Mouse (Mus musculus) thymus, postnatal 25 days (tissue): ENCODE data around the gene Smad1.

ENCODE experiments used
- DNase-seq: peaks from one replicate; pipeline ENCODE4 v3.0.0; 2022

Gene Smad1

DNA sequence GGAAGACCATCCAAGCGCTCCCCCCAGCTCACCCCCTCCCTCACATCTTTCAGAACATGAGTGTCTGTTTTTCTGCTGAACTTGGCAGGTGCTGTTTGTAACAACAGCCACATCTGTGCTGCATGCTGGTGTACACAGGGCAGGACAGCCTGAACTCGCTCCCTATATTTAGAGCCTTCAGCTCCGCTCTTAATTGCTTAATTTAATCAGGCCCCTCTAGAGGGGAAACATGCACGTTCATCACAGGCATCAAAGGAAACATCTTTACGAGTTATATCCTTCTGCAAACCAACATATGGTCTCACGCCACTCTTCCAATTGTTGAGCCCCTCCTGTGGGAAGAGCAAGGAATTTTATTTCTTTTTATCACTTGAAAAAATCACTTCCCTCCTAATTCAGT is 17.5 kb downstream of the Smad1 start:
- no peak for DNase-seq

DNA sequence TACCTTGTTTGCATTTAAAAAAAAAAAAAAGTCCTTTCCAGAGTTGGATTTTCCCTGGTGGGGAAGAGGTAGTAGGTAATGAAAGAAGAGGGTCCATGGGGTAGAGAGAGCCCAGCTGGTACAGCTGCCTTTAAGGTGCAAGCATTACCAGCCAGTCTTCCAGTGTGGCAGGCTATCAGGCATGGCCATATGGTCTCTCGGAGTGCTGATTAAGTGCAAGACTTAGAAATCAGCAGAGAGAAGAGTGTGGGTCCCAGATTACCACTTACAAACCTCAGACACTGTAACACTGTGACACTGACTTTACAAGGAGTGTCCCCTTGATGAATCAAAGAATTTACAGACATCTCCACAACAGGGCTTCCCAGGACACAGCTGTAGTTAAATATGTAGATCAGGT is 18.9 kb downstream of the Smad1 start:
- DNase-seq: no peak

DNA sequence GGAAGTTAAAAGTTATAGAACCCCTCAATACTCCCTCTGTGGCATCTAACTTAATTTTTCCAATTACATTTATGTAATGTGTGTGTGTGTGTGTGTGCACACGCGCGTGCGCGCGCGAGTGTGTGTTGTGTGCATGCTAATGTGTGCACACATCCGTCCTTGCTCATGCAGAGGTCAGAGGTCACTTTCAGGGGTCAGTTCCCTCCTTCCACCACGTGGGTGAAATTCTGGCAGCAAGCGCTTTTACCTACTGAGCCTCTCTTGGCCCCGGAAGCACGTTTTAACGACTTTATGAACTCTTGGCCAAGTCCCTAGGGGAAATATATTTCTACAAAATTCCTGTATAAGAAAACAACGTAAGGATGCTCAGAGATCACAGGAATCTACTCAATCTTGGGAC is 19.3 kb downstream of the Smad1 start:
- no peak for DNase-seq

DNA sequence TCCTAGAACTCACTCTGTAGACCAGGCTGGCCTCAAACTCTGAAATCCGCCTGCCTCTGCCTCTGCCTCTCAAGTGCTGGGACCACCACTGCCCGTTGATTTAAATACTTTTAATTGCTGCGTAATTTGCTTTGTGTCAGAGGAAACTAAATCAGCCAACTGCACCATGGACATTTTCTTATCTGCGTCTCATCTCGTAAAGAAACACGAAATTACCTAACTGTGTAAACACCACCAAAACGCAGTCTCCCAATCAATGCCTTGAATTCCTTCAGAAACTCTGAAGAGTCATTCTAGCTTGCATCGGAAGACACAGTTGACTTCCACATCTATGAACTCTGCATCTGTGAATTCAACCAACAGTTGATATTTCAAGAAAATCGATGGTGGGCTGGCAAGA is 22.7 kb downstream of the Smad1 start:
- DNase-seq: no peak

DNA sequence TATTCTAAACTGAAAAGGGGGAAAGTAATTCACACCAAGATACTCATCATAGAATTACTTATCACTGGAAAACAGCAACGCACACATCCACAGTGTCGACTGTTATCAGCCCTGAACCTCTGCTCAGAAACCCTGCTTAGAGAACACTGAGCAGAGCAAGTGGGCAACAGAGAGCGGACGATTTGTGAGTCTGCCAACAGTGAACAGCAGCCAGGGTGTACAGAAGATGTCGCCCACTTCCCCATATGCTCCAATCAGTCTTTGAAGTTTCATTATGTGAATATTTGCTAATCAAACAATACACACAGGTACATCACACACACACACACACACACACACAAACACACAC is 23.6 kb downstream of the Smad1 start:
- no peak for DNase-seq

DNA sequence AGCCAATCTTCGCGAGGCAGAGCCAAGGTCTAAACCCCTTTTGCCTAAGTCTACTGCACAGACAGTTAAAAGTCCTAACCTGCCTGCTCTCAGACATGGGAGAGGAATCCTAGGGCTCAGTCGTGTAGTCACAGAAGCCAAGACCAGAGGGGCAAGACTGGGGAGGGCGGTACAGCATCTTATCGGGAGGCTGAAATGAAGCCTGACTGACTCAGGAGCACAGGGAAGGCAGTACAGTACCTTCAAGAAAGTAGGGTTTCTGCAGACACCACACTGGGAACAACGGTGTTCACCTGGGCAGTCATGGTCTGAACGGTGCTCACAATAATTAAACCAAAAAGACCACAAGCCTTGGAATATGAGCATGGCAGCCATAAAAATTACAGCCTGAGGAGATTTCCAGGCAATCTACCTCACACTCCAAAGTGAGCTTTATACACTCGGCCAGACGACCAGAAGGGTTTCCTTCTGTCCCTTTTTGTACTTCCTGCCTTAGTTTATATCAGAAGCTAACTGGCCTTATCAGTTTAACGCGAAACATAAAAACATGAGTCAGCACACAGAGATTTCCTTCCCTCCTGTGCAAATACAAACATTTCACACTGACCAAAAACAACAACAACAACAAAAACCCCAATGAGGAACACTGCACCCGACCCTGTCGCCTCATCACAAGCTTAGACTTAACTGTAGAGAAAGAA is 24.1 kb downstream of the Smad1 start:
- no peak for DNase-seq

DNA sequence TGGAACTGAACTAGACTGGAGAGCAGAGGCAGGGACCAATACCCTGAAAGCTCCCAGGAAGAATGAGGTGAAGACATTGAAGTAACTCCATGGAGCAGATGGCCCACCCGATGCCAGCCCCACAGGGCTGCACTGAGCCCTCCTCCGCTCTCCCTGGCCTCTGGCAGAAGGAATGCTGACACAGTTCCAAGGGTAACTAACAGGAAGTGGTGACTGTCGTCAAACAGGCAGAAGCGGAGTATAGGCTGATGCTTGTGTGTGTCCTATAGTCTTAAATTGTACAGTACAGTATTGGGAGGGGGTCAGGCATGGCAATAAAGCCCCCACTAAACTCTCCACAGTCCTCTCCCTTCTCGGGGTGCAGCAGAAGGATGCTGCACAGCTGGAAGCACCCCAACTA is 24.9 kb downstream of the Smad1 start:
- DNase-seq: no peak

DNA sequence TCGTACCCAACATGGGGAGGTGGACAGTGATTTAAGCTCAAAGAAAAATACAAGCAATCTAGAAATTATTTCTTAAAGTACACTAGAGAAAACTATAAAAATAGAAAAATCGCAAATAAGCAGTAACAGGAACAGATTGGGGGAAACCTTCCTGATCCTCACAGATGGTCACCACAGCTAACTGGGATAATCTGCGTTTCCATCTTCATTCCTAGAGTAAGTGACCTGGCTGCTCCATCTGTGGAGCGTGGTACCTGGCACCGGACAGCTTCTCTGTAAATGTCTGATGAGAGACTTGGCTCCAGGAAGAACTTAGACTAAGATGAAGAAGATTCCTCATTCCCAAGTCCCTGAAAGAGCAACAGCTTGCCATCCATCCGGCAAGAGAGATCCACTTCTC is 25.8 kb downstream of the Smad1 start:
- DNase-seq: no peak

DNA sequence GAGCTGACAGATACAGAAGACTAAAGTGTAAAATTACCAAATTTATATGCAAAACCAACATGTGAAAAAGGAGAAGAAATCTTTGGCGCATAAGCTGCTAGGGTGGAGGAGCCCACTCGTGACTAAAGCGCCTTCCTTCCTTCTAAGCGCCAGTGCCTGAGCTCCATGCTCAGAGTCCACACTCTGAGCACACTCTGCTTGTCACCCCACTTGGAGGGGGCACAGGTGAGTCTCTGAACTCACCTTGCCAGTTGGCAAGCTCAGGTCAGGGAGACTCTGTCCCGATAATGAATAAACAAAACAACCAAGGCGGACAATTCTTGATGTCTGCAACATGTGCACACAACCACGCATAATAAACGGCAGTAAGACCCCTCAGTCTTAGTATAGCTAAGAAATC is 26.4 kb downstream of the Smad1 start:
- no peak for DNase-seq

DNA sequence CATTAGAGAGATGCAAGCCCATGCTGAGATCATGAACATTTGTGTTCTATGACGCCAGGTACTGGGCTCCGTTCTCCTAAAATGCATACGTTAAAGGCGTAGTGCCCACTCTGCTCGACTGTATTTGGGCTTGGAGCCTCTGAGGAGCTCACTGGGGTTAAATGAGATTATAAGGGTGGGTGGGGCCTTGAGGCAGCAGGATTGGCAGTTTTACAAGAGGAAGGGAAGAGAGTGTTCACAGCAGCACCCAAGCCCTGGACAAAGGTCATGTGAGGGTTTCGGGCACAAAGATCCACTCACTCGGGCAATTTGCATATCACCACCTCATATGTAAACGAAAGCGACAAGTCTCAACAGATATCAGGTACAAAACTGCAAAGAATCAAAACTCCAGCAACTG is 26.8 kb downstream of the Smad1 start:
- no peak for DNase-seq

DNA sequence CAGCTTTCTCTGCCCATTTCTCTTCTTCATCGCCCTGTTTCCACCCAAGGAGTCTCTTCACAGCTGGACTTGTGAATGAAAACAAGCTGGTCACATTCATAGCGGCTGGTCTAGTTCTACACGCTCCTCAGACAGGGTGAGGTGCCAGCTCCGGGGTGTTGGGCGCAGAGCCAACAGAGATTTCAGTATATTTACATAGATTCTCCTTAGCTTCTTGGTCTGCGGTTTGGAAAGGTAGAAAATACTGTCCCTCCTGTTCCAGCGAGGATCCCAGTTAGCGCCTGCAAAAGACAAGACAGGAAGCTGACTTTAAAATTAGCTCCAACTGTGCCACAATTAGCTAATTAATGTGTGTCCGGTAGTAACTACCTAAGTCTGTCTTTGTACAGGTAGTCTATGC is 27.2 kb downstream of the Smad1 start:
- DNase-seq: no peak

DNA sequence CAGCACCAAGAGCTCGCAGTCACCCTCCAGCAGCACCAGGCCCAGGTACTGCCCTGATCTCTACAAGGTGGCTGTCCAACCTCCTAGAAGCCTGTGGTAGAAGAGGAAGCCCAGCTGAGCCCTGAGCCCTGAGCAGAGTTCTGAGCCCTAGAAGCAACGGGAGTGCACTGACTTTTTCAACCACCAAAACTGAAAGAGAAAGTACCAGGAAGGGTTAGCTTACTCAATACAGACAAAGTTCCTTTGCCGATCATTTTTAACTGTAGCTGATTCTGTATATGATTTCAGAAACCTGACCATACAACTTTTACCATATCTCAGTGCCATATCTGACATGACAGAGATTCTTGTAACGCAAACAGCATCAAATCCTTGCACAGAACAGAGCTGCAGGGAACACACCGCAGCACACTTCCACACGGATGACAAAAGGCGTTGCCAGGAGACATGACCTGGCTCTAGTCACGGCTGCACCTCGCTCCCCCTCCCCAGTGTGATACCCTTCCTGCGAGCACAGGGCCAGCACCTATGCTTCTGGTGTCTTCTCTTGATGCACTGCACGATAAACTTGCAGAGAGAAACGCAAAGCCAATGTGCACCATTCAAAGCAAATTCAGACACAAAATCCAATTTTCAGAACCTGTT is 28.6 kb downstream of the Smad1 start:
- DNase-seq: no peak

DNA sequence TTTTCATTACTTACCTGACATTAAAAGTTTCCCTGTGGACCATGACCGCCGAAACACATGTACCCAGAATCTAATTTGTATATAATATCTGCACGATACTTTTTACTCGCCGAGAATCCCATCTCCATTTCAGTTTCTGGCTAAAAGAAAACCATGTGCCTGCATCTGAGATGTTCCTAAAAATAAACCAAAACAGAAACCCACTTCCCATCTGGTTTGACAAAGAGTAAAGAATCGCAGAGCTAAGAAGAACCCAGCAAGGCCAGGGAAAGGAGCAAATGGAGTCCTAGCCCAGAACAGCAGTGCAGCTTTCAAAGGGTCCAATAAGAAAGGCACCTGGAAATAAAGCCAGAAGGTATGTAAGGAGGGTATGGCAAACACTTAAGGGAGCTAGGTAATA is 30.2 kb downstream of the Smad1 start:
- no peak for DNase-seq

DNA sequence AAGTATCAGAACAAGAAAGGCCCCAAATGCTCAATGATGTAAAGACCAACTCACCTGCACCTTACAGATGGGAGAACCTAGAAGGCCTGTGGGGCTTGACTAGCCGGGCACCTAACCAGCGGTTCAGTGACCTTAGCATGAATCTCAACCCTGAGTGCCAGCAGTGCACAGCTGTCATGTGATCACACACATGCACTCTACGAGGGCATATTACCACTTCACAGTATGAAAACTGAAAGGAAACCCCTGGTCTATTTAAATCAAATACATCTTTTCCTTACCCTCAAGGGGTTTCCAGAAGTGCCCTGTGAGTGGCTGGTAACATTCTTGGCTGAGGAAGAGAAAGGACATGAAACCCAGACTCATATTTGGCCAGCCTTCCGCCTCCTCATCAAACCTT is 31.4 kb downstream of the Smad1 start:
- DNase-seq: no peak

DNA sequence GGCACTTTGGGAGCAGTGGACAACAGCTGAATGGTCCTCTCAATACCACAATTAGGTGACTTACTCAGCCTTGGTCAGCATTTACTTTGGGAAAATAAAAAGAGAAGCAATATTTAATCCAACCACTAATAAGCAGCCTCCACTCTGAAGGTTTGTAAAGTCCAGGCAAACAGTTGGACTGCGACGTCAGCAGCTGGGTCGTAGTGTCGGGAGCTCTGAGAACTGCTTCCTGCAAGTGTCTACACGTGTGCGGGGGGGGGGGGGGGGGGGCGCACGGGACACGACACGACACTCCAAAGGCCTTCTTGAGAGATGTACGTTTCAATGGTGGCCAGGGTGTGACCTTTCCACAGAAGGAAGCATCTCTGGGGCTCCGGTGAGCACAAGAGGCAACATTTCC is 32.0 kb downstream of the Smad1 start:
- no peak for DNase-seq

DNA sequence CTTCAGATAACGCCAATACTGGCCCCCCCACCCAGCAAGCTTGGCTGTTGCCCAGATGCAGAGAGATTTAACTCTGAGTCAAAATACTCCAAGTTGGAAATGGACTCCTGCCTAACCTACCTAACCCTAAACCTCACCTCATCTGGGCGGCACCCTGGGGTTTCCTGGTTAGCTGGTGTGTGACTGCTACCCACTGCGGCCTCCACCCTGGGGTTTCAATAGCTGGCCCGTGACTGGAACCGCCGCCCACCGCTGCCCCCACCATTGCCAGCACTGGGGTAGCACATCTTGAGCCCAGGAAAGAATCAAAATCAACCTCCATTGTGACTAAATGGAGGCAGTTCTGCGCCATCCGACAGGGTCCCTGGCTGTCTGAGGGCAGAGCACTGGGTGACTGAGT is 33.1 kb downstream of the Smad1 start:
- DNase-seq: no peak

DNA sequence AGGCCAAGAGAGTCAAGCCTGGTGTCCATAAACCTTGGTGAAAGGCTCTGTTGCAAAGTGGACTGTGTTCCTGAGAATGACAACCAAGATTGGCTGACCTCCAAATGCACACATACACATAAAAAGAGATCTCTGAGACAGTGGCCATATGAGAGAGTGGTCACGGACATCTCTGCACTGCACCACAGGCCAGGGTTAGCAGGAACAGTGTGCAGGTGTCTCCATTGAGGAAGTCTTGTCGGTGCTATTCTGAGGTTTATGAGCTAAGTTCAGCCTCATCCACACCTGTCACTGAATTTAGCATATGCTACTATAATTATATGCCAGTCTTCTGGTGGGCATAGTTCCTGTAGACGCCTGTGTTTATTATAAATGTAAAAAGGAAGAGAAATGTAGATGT is 33.6 kb downstream of the Smad1 start:
- DNase-seq: no peak

DNA sequence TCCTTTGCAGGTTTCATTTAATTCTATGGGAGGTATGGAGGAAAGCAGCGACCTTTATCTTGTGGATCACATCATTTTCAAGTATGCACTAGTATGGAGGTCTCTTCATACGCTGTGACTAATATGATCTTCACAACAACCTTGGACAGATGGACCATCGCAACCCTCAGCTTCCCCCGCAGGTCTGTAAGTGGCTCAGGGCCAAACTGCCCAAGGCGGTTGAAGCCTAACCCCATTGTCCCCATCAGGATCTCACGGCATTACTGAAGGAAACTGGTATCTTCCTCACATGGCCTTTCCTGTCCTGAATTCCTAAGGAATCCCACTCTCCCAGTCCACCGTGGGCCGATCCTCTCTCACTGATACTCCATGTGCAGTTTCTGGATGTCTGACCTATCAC is 34.5 kb downstream of the Smad1 start:
- DNase-seq: no peak

DNA sequence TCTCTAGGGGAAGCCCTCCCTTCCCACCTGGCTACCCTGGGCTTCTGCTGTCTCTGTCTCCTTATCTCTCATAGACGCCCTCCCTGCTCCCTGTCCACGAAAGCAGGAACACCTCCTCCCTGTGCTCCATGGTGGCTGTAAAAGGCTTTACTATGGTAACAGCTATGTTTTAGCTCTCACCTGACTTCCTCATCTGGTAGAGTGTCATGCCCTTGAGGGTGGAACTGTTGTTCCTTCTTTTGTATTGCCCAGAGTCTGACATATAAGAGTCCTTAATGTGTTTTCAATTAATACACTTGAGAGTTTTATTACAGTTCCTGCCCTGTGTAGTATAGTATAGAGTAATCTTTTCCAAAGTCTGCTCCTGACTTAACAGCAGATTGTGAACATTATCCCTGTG is 36.9 kb downstream of the Smad1 start:
- no peak for DNase-seq

DNA sequence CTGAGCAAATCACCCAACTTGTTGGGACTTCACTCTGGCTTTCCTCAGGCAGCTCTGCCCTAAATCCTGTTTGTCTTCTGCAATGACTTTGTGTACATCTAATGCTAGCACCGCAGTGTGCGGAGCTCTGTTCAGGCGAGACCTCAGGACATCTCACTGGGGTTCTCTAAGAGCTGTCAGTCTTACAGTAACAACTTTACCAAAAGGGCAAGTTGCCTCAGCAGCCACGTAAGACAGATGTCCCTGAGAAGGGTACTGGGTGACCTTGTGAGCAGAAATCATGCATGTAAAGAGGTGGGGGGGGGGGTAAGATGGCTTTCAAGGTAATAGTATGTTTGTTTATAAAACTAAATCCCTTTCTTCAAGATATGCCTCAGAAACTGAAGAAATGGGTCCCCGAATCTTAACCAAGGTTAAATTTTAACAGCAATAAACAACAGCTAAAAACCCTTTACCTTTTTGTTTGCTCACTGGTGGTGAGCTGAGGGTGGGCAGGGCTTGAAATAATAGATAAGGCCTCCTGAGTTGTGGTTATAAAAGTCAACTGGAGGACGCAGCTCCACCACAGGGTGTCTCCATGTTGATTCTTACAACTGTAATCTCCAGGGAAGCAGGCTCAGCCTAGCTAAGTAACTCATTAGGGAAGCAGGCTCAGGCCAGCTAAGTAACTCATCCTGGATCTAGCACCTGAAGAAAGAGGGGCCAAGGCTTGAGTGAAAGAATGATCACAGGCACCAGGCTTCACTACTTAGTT is 38.4 kb downstream of the Smad1 start:
- no peak for DNase-seq

DNA sequence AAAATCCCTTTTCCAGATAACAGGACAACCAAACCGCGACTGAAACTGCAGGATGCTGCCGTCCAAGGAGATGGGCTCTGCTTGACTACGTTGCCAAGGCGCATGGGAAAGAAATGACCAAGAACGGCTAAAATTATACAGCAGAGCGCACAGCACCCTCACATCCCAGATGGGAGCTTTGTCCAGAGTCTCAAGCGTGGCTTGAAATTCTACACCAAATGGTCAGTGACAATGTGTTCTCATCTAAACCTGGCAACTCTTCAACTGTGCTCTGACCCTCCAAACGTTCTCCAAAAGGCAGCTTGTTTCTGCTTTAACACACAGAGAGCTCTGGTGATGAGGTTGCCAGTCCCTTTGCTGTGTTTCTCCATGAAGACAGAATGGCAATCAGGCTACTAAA is 39.0 kb downstream of the Smad1 start:
- DNase-seq: no peak

DNA sequence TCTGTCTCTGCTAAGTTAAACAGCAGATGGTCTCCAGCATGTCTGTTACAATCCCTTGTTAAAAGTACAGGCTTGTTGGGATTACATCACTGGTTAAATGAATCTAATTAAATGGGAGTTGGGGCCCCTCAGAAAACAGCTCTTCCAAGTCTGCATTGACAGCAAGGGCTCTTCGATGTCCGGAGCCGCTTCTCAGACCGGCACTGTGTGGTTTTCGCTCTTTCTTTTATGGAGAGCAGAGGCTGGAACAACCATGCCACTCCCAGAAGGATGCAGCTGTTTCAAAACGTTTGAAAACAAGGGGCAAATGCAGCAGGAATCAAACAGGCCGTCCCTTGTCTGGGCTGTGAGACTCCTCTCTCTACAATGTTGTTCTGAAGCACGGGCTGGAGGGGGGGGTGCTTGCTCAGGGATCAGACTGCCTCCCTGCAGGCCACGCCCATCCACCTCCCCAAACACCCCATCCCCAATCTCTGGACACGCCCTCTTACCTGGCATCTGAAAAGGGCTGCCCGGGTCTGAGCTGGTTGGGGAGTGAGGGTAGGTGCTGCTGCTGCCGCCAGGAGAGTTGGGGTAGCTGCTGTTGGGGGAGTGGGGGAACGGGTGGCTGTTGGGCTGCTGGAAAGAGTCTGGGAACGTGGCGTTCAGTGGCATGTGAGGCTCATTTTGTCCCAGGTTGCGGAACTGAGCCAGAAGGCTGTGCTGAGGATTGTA is 43.4 kb downstream of the Smad1 start:
- DNase-seq: no peak

DNA sequence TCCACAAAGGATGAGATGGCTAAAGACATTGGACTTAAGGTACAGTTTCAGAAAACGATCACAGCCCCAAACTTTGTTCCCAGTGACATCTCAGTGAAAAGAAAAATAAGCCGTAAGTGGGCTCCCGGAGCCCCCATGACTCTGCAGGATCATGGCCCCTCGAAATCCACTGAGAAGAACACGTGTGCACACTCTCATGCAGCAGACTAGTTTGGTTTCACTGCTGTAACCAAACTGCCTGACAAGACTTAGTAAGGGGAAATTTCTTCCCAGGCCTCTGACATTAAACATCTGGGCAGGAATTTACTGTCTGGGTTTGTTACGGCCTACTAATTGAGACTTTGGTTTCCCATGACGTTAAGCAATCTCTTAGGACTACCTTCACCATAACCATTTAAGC is 45.3 kb downstream of the Smad1 start:
- no peak for DNase-seq

DNA sequence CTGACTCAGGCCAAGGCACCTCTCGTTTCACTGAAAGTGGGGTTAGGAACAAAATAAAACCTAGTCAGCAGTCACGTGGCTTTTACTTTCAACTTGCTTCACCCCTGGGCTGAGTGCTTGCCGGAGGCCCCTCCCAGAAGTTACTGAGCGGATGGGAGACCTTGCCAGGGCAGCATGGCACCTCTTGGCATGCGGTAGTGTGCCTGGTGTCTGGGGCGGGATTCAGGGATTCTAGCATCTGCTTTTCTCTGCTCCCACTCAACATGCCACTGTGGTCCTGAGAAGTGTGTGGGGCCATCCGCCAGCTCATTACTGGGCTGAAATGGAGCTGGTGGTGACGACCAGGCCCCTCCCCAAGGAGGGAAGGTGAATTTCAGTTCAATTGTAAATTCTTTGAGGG is 47.4 kb downstream of the Smad1 start:
- no peak for DNase-seq
